Mouse (Mus musculus) naive thymus-derived CD4-positive, alpha-beta T cell, adult 2 months (primary cell): ENCODE results near the gene Chrng.

Source experiments
- DNase-seq: peaks from one replicate; pipeline ENCODE4 v3.0.0-alpha.2; 2011; ENCODE audit warnings: low read depth

The Chrng gene

GRCm38 (mm10) chr1:87255173-87255572, 50.7 kb downstream of the Chrng start:
- DNase-seq, result no peak

GRCm38 (mm10) chr1:87257691-87258090, 53.2 kb downstream of the Chrng start:
- no peak for DNase-seq

- no peak for DNase-seq
Observed at GRCm38 (mm10) chr1:87258484-87258883, 54.0 kb downstream of the Chrng start.

GRCm38 (mm10) chr1:87259316-87259715, 54.9 kb downstream of the Chrng start:
- no peak for DNase-seq
